Mouse (Mus musculus): Measurements from ENCODE around the gene Gm4307.
"Not testable (repeated sequence)": the region's sequence is repeated elsewhere in the genome, so short reads cannot be mapped to it uniquely, and the experiment has no call there.

Gene Gm4307

GRCm38 (mm10) chr10:100361038-100361437 is at the start of gene Gm4307:
Gene Gm4307, plus strand, starts transcription at chr10:100361338.
- DNase-seq (ENCODE audit: low read depth, low spot score) = not testable (repeated sequence)

- not testable (repeated sequence) for DNase-seq (ENCODE audit: low read depth, low spot score)
These were observed 25.8 kb upstream of the Gm4307 start, which contains the start of gene Gm4301 for GRCm38 (mm10) chr10:100335376-100335775. Gene Gm4301, plus strand, starts transcription at chr10:100335676.

- DNase-seq (ENCODE audit: low read depth, low spot score) = not testable (repeated sequence)
These were observed 20.6 kb upstream of the Gm4307 start, which contains the start of gene Gm4302 for GRCm38 (mm10) chr10:100340536-100340935. Gene Gm4302, plus strand, starts transcription at chr10:100340836.

DNA sequence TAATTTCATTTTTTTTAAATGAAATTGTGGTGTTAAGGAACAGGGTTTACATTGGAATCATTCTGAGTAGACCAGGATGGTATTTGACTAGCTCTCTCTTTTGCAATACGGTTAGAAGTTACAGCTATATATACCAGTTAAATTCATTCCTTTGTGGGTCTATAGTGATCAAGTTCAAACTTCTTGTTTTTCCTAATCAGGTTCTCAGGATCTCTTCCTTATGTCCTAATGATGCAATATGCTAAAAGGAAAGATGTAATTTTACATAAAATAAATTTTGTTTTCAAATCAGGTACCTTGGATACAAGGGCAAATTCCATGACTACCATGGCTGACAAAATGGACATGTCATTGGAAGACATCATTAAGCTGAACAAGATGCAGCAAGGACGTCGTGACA is 15.5 kb upstream of the Gm4307 start, which contains the start of gene Gm4303:
Gm4303 (plus strand) TSS at position 301 of the 400 bp plus-strand sequence.
- not testable (repeated sequence) for DNase-seq (ENCODE audit: low read depth, low spot score)

DNA sequence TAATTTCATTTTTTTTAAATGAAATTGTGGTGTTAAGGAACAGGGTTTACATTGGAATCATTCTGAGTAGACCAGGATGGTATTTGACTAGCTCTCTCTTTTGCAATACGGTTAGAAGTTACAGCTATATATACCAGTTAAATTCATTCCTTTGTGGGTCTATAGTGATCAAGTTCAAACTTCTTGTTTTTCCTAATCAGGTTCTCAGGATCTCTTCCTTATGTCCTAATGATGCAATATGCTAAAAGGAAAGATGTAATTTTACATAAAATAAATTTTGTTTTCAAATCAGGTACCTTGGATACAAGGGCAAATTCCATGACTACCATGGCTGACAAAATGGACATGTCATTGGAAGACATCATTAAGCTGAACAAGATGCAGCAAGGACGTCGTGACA is 10.3 kb upstream of the Gm4307 start, which contains the start of gene Gm4305:
Gm4305 (plus strand) TSS at position 301 of the 400 bp plus-strand sequence.
- DNase-seq (ENCODE audit: low read depth, low spot score) = not testable (repeated sequence)

DNA sequence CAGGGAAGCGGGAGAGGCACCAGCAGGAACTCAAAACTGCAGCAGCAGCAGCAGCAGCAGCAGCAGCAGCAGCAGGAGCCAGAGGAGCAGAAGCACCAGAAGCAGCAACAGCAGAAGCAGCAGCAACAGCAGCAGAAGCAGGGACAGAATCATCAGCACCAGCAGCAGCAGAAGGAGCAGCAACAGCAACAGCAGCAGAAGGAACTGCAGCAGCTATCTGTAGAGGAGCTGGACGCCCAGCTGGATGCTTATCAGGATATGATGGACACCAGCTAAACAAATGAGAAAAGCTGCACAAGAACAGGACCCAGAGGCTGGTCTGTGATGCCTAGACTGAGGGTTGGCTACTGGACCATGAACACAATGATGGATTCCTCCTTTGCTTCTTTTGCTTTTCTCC is 4.3 kb upstream of the Gm4307 start:
- DNase-seq (ENCODE audit: low read depth, low spot score) = not testable (repeated sequence)

DNA sequence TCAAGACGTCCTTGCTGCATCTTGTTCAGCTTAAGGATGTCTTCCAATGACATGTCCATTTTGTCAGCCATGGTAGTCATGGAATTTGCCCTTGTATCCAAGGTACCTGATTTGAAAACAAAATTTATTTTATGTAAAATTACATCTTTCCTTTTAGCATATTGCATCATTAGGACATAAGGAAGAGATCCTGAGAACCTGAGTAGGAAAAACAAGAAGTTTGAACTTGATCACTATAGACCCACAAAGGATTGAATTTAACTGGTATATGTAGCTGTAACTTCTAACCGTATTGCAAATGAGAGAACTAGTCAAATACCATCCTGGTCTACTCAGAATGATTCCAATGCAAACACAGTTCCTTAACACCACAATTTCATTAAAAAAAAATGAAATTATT is 21.3 kb downstream of the Gm4307 start, which contains the start of gene Gm4312:
Gm4312 (minus strand) TSS at position 101 of the 400 bp plus-strand sequence.
- DNase-seq (ENCODE audit: low read depth, low spot score) = not testable (repeated sequence)

DNA sequence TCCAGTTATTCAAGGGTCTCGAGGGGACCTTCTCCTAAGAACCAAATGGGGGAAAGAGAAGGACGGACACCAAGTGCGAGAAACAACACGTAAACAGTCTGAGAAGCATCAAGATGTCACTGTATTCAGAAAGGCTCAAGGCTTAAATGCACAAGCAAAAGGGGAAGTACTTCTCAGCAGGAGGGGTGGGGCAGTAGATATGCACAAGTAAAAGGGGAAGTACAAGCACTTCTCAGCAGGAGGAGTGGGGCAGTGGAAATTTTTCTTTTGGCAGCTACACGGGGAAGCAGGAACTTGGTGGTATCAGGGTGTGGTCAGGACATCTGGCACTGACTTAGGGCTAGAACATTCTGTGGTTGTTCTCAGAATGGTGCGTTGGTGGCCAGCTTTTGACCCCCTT is 41.2 kb downstream of the Gm4307 start:
- not testable (repeated sequence) for DNase-seq (ENCODE audit: low read depth, low spot score)

Data from brain, adult 2 months (tissue).